Mouse (Mus musculus) Patski (cell line): ENCODE measurements at regions not wholly inside any gene's neighbourhood (a gene's known extent, or its start where the extent isn't known, plus 50 kb on each side); places are given as distances from the start of the nearest gene placed in this dataset.
A peak's percentile ranks its signal among the peaks of the same experiment; 100 is the strongest.

Source experiments
- ATAC-seq: fragments of 100-300 bp; one replicate; pipeline ENCODE4 v1.8.0; 2021
- CTCF ChIA-PET: fragments of 350-600 bp; sonication (Branson Sonifier 250); formaldehyde crosslinking; loops from one replicate; lab custom pipeline; 2022; ENCODE audit warnings: inconsistent platforms; lab: Charles Lee
- POLR2A ChIA-PET: fragments of 350-600 bp; sonication (Branson Sonifier 250); formaldehyde crosslinking; loops from one replicate; lab custom pipeline; 2022; ENCODE audit warnings: antibody characterized with exemption, inconsistent platforms; lab: Charles Lee
- DNase-seq: peaks from one replicate; pipeline ENCODE4 v3.0.0-alpha.2; 2011; ENCODE audit warnings: low read depth, low spot score
- H3K27me3 ChIP-seq: fragments of 371-371 bp; one replicate; pipeline ENCODE4 v1.5.1; 2021
- CTCF ChIP-seq: fragments of 100-300 bp; IDR thresholded peaks from one replicate; pipeline ENCODE4 v1.5.1; 2021
- in situ Hi-C: fragments of 300-500 bp; cut with MboI; formaldehyde crosslinking; loops from 3 replicates; pipeline ENCODE4 v1.11.1; 2018; ENCODE audit warnings: low pct_unique_long_range_greater_than_20kb, mixed read lengths

GRCm38 (mm10) chrX:12933294-12933807, 137.9 kb upstream of the Usp9x start:
- in situ Hi-C loops, result no loop called here
- H3K27me3 ChIP-seq, result no peaks in the 10 kb centered on the region
- ChIA-PET POLR2A (no interaction called here), CTCF (no interaction called here)
- TF ChIP-seq CTCF, result no peak
- ATAC-seq, result no peak
- no peak for DNase-seq

- no peak for ATAC-seq
- no peaks in the 10 kb centered on the region for H3K27me3 ChIP-seq
- DNase-seq, result no peak
- in situ Hi-C loops, result no loop called here
- ChIA-PET POLR2A (no interaction called here), CTCF (no interaction called here)
- no peak for TF ChIP-seq CTCF
Measured at GRCm38 (mm10) chrX:12930242-12930641, 141.1 kb upstream of the Usp9x start.

- ChIA-PET CTCF (no interaction called here), POLR2A (no interaction called here)
- H3K27me3 ChIP-seq, result no peaks in the 10 kb centered on the region
- no peak for ATAC-seq
- in situ Hi-C loops, result loop anchor here (10.0 kb wide), 1 partner anchor 147 kb away; the partner anchor contains the start of gene Usp9x
- DNase-seq, result no peak
- TF ChIP-seq CTCF, result no peak
Measured at GRCm38 (mm10) chrX:12927797-12928589, 143.3 kb upstream of the Usp9x start.

- TF ChIP-seq CTCF, result peak; percentile 47
- in situ Hi-C loops, result loop anchor here (10.0 kb wide), 1 partner anchor 150 kb away; the partner anchor contains the start of gene Usp9x
- DNase-seq (no peak), ATAC-seq (no peak)
- CTCF ChIA-PET, result no interaction called here
- no peaks in the 10 kb centered on the region for H3K27me3 ChIP-seq
- POLR2A ChIA-PET, result no interaction called here
Measured at GRCm38 (mm10) chrX:12924705-12925644, 146.3 kb upstream of the Usp9x start.

- ChIA-PET POLR2A (no interaction called here), CTCF (no interaction called here)
- no peaks in the 10 kb centered on the region for H3K27me3 ChIP-seq
- ATAC-seq (no peak), DNase-seq (no peak)
- in situ Hi-C loops, result no loop called here
- TF ChIP-seq CTCF, result peak; percentile 59
Measured at GRCm38 (mm10) chrX:12919576-12919975, 151.7 kb upstream of the Usp9x start.

DNA sequence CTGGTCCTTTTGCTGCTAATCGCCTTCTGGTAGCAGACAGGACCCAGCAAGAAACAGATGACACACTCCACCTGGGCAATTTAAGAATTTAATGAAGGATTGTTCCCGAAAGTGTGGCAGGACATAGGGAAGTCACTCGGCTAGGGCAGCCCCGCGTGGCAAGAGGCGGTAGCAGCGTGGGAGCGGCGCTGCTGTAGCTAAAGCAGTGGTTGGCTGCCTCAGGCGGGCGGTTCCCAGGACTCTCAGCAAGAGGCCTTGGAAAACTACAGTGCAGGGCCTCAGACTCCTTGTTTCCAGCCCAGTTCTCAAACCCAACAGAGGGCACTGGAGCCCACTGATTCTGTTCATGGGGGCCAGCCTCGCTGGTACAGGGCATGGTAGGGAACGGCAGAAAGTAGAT, 154.2 kb upstream of the Usp9x start:
- in situ Hi-C loops, result no loop called here
- TF ChIP-seq CTCF, result no peak
- H3K27me3 ChIP-seq, result no peaks in the 10 kb centered on the region
- ChIA-PET CTCF (no interaction called here), POLR2A (no interaction called here)
- ATAC-seq (peak; percentile 12), DNase-seq (peak; percentile 10)

DNA sequence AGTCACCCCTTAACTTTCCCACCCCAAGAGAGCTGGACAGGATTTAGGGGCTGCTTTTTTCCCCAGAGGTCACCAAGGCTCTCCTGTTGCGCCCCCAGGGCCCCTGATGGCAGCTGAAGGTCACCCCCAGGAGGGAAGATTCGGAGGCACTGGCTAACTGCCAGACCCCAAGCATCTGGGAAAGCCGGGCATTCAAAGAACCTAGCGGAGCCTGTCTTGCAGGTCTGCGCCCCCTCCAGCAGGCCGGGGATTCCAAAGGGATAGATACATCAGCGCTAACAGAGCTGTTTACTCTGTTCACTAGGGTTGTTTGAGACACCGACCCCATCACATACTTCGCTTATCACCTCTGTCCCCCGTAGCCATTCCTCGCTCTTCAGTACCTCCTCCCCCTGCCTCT, 154.6 kb upstream of the Usp9x start:
- in situ Hi-C loops, result no loop called here
- no peak for TF ChIP-seq CTCF
- no peaks in the 10 kb centered on the region for H3K27me3 ChIP-seq
- DNase-seq (peak; percentile 31), ATAC-seq (peak; percentile 71)
- ChIA-PET CTCF (no interaction called here), POLR2A (no interaction called here)

GRCm38 (mm10) chrX:12900256-12900655, 138.4 kb upstream of the Med14 start:
- H3K27me3 ChIP-seq, result peaks cover 4% of the 10 kb centered on the region
- ATAC-seq (no peak), DNase-seq (no peak)
- in situ Hi-C loops, result no loop called here
- ChIA-PET CTCF (no interaction called here), POLR2A (no interaction called here)
- no peak for TF ChIP-seq CTCF

GRCm38 (mm10) chrX:12891468-12891867, 129.6 kb upstream of the Med14 start:
- ChIA-PET POLR2A (no interaction called here), CTCF (no interaction called here)
- in situ Hi-C loops, result no loop called here
- ATAC-seq, result no peak
- no peak for DNase-seq
- H3K27me3 ChIP-seq, result no peaks in the 10 kb centered on the region
- no peak for TF ChIP-seq CTCF

DNA sequence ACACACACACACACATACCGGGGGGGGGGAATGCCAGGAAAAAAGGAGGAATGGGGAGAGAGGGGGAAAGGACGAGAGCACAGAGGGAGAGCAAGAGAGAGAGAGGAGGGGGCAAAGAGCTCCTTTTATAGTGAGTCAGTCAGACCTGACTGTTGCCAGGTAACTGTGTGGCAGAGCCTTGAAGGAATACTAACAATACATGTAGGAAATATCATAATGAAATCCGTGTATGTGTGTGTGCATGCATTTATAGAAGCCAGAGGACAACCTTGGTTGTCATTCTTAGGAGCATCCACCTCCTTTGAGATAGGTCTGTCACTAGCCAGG, 127.6 kb upstream of the Med14 start:
- ATAC-seq (no peak), DNase-seq (no peak)
- ChIA-PET CTCF (no interaction called here), POLR2A (no interaction called here)
- no peak for TF ChIP-seq CTCF
- in situ Hi-C loops, result no loop called here
- no peaks in the 10 kb centered on the region for H3K27me3 ChIP-seq
